Mouse (Mus musculus): ENCODE results near the gene Efna4.

The Efna4 gene

GRCm38 (mm10) chr3:89361675-89362074 lies 23.8 kb upstream of the Efna4 start, which contains the start of gene Dcst2:
Gene Dcst2 (plus strand): TSS chr3:89361975.
- no peak for DNase-seq (ENCODE audit: low spot score)

DNA sequence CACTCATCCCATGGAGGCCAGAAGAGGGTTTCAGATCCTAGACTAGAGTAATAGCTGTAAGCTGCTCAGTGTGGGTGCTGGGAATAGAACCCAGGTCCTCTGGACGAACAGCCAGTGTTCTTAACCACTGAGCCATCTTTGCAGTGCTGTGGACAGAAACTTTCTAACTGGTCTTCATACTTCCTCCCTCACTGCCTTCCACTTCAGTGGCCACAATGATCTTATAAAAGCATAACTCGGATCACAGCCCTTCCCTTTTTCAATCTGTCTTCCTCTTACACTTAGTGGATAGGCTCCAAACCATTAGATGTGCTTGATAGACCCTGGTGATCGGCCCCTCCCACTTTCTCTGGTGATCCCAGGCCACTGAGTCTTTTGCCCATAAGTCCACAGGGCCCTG lies 22.4 kb upstream of the Efna4 start:
- DNase-seq (ENCODE audit: low spot score): no peak

GRCm38 (mm10) chr3:89359630-89360029 lies 21.8 kb upstream of the Efna4 start:
- no peak for DNase-seq (ENCODE audit: low spot score)

DNA sequence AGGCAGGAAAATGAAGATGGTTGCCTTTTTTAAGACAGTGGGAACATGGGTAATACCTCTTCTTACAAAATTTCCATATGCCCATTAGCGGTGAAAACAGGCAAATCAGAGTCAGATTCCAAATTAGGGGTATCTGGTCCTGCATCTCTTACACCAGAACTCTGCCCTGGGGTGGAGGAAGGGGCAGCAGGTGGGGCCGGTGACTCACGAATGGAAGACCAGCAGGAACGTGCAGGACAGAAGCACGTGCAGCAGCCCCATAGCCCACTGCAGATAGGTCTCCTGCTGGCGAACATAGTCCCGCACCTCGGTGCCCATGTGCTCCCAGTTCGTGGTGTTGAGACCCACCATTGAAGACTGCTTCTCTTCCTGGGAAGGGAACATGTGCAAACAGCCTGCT lies 18.2 kb upstream of the Efna4 start:
- no peak for DNase-seq (ENCODE audit: low spot score)

GRCm38 (mm10) chr3:89355512-89355902 lies 17.7 kb upstream of the Efna4 start:
- no peak for DNase-seq (ENCODE audit: low spot score)

DNA sequence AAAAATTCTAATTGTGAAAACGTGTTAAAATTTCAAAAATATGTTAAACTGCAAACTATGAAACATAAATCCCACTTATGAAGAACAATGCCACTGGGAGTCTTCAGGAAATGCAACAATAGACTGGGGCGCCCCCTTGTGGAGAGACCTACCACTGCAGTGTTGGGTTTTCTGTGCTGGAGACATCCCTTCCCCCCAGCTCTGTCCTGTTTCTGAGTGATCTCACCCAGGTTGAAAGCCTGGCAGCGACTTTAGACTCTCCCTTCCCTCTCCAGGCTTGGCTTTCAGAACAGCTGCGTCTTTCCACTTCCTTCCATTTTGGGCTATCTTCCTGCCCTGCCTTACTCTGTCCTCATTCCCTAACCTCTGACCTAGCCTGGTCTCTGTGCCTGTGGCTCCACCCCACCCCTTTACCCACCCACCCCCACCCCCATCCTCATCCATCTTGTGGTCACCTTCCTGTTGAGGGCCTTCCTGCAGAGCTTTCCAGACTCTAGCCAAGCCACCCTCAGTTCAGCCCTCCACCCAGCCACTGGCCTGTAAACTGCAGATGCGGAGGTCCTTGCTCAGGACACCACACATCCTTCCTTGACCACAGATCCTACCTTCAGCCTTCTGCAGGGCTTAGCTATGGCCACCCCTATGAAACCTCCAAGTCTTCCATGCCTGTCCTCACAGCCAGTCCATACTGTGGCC lies 17.1 kb upstream of the Efna4 start:
- peak; percentile 89 for DNase-seq (ENCODE audit: low spot score)

GRCm38 (mm10) chr3:89351271-89351670 lies 13.4 kb upstream of the Efna4 start:
- peak; percentile 38 for DNase-seq (ENCODE audit: low spot score)

- DNase-seq (ENCODE audit: low spot score): peak; percentile 89
Observed at GRCm38 (mm10) chr3:89349869-89350501, 12.2 kb upstream of the Efna4 start, which contains the start of gene Adam15. Gene Adam15 (minus strand): TSS chr3:89349996.

DNA sequence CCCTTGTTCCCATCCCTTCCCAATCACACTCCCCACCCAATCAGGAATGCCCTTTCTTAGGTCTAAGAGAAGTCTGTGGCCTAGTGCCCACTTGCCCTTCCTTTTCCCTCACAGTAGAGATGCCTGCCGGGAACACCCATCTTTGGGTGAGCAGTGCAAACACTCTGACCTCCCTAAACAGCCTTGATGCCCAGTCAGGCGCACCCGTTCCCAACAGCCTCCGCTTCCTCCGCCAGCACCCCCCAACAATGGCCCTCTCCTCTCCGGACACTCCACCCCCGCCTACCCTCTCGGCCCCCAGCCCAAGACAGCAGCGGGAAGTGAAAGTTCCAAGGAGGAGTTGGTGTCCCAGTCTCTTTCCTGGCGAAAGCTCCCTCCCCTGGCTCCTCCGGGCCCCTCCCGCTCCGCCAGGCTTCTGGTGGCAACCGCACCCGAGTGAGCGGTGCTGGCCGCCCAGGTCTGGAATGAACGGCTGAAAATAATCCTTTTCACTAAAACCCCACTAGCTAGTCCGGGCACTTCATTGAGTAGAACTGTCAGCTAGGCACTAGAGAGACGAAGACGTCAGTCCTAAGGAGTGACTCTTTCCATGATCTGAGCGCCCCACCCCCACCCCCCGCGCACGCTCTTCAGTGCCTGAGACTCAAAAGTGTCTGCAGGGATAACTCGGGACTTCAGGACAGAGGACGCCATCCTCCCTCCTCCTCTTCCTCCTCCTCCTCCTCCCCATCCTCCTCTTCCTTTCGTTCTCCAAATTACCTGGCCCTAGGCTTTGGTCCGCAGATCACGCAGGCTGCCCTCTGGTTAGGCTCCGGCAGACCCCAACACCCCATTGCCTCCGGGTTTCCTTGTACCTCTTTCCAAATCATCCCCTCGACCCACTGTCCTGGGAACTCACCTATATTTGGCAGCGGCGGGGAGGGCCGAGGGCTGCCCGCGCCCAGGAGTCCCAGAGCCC lies 11.4 kb upstream of the Efna4 start:
- DNase-seq (ENCODE audit: low spot score): peak; percentile 84

GRCm38 (mm10) chr3:89347916-89348315 lies 10.1 kb upstream of the Efna4 start:
- DNase-seq (ENCODE audit: low spot score): no peak

DNA sequence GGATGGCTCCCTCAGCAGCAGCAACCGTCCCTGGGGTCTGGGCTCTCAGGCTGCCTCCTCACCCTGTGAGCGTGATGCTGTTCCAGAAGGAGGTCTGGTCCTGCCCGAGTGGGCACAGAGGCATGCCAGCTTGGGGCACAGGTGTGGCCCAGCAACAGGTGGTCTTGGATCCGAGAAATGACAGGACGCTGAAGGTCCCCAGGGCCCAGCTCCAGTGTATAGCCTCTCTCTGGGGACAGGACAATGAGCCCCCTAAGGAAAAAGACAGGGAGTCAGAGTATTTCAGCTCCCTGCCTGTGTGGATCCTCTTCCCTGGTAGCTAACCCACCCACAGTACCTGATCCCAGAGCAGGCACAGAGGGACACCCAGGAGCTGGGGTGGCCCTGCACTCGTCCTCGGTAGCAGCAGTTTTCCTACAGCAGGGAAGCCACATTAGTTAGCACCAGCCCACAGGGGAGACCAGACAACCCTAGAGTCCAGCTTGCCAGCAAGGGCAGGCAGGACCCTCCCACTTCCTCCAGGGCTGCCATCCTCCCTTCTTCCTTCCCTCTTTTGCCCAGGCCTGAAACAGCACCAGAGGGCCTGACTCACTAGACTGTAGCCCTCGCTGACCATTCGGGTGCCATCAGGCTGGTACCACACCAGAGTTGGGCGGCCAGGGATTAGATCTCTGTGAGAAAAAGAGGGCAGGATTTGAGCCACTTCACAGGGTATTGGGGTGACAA lies 9.2 kb upstream of the Efna4 start:
- no peak for DNase-seq (ENCODE audit: low spot score)

DNA sequence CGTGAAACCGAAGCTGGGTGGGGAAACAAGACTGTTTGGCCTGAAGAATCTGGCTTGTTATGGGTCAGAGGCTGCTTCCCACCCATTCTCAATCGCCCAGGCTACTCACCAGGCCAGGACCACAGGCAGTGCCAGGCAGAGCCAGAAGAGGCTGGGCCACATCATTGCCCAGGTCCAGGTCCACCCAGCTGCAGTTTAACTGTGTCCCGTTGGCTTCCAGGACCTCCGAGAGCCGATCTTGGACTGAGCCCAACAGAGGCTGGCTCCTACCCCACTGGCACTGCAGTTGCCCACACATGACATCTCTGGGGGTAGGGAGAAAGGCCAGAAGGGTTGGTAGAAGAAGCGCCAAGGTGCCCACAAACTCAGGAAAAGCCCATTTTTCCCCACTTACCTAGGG lies 5.5 kb upstream of the Efna4 start:
- no peak for DNase-seq (ENCODE audit: low spot score)

- no peak for DNase-seq (ENCODE audit: low spot score)
Observed at GRCm38 (mm10) chr3:89341794-89342193, 4.0 kb upstream of the Efna4 start.

- DNase-seq (ENCODE audit: low spot score): peak; percentile 77
Observed at GRCm38 (mm10) chr3:89340465-89340864, 2.6 kb upstream of the Efna4 start.

DNA sequence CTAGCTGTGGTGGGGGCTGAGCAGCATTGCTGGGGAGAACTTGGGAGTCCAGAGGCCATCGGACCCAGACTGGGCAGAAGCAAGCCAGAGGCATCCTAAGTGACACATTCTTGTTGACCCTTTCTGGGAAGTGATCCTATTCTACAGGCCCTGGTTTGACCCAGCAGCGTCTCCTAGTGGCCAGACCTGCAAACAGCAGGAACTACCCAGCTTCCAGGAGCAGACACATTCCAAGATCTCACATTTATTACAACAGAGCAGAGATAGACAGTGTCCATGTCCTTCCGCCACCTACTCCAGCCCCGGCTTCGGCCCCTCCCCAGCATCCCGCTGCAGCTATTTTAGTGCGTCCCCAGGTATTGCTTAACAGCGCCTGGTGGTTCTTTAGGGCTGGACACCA lies 1.6 kb upstream of the Efna4 start:
- DNase-seq (ENCODE audit: low spot score): peak; percentile 63

- DNase-seq (ENCODE audit: low spot score): no peak
Observed at GRCm38 (mm10) chr3:89337062-89337720, 637 bp downstream of the Efna4 start.

DNA sequence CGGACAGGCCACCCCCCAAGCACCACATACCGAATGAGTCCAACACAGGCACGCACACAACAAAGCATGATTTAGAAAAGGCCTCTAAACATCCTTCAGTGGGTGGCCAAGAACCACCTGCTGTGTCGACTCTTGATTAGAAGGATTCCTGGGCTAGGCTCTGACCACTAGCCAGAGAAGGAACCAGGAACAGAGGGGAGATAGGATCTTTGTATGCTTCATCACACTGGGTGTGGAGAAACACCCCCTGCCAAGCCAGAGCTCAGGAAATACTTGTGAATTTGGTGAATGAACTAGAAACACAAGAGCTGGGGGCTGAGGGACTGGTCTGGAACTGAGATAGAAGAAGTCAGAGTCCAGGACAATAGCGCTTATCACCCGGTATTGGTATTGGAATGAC lies 1.3 kb downstream of the Efna4 start:
- no peak for DNase-seq (ENCODE audit: low spot score)

GRCm38 (mm10) chr3:89333053-89333452 lies 4.8 kb downstream of the Efna4 start:
- no peak for DNase-seq (ENCODE audit: low spot score)

GRCm38 (mm10) chr3:89332476-89332875 lies 5.4 kb downstream of the Efna4 start:
- no peak for DNase-seq (ENCODE audit: low spot score)

GRCm38 (mm10) chr3:89332013-89332412 lies 5.8 kb downstream of the Efna4 start:
- DNase-seq (ENCODE audit: low spot score): no peak

- no peak for DNase-seq (ENCODE audit: low spot score)
Observed at GRCm38 (mm10) chr3:89331561-89331960, 6.3 kb downstream of the Efna4 start.
